Mouse (Mus musculus): ENCODE data around the gene Elf2. TPM values are rescaled to one million over a fixed set of nuclear protein-coding genes. Genes with fewer than 3 reads are reported as not detected.
A peak's percentile ranks its signal among the peaks of the same experiment; 100 is the strongest.
"Not testable (repeated sequence)": the region's sequence is repeated elsewhere in the genome, so short reads cannot be mapped to it uniquely, and the experiment has no call there.

Elf2 gene
- total and polyA plus RNA-seq, 3 experiments: 52.6 to 111 (median 67.8) TPM

DNA sequence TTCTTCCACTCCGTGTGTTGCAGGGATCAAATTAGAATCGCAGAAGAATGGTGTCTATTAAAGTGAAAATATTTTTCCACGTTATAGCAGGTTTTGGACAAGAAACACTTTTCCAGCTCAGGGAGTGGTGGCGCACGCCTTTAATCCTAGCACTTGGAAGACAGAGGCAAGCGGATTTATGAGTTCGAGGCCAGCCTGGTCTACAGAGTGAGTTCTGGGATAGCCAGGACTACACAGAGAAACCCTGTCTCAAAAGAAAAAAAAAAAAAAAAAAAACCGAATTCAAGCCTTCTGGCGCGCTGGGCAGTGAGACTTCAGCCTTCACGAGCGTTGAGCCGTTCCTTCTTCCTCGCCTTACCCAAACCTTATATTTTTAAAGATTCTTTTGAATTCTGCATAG, 17.2 kb upstream of the Elf2 start:
- no peak for ATAC-seq (ENCODE audit: extremely low read depth, insufficient number of reproducible peaks, low FRiP score, poor library complexity, severe bottlenecking)
- no peak overlapping the region for H3K4me3 ChIP-seq (ENCODE audit: low read depth, low read length)
- TF ChIP-seq POLR2AphosphoS5 (IDR thresholded peaks at IDR 0.05; ENCODE audit: insufficient replicate concordance, low read depth, low read length) (no peak), TAL1 (conservative IDR thresholded peaks at IDR 0.05; ENCODE audit: low read depth, low read length) (no peak), CTCF (IDR thresholded peaks at IDR 0.05; ENCODE audit: low read depth, low read length) (no peak), GATA2 (IDR thresholded peaks at IDR 0.05; ENCODE audit: borderline replicate concordance, low read depth, low read length) (no peak)
- peaks cover 47% of the 10 kb centered on the region for H3K4me1 ChIP-seq (ENCODE audit: insufficient read depth, low read depth, low read length)
- DNase-seq (ENCODE audit: low spot score): no peak
- no peaks in the 10 kb centered on the region for H3K36me3 ChIP-seq (replicated peaks)
- peaks cover 12% of the 10 kb centered on the region for H3K27me3 ChIP-seq (ENCODE audit: insufficient read depth, low read length)
- peaks cover 5% of the 10 kb centered on the region; the same call in 1 of the 2 replicates for H3K9me3 ChIP-seq (replicated peaks)

GRCm38 (mm10) chr3:51357078-51357477, 16.6 kb upstream of the Elf2 start:
- H3K4me1 ChIP-seq (ENCODE audit: insufficient read depth, low read depth, low read length): peaks cover 45% of the 10 kb centered on the region
- H3K9me3 ChIP-seq (replicated peaks): peaks cover 5% of the 10 kb centered on the region; the same call in 1 of the 2 replicates
- ATAC-seq (ENCODE audit: extremely low read depth, insufficient number of reproducible peaks, low FRiP score, poor library complexity, severe bottlenecking): no peak
- H3K4me3 ChIP-seq (ENCODE audit: low read depth, low read length): no peak overlapping the region
- no peaks in the 10 kb centered on the region for H3K36me3 ChIP-seq (replicated peaks)
- peaks cover 12% of the 10 kb centered on the region for H3K27me3 ChIP-seq (ENCODE audit: insufficient read depth, low read length)
- no peak for TF ChIP-seq CTCF (IDR thresholded peaks at IDR 0.05; ENCODE audit: low read depth, low read length)
- no peak for TF ChIP-seq GATA2 (IDR thresholded peaks at IDR 0.05; ENCODE audit: borderline replicate concordance, low read depth, low read length)
- no peak for TF ChIP-seq POLR2AphosphoS5 (IDR thresholded peaks at IDR 0.05; ENCODE audit: insufficient replicate concordance, low read depth, low read length)
- no peak for TF ChIP-seq TAL1 (conservative IDR thresholded peaks at IDR 0.05; ENCODE audit: low read depth, low read length)
- no peak for DNase-seq (ENCODE audit: low spot score)

- DNase-seq (ENCODE audit: low spot score): not testable (repeated sequence)
Observed at GRCm38 (mm10) chr3:51354956-51355355, 14.5 kb upstream of the Elf2 start.

GRCm38 (mm10) chr3:51354034-51354427, 13.6 kb upstream of the Elf2 start:
- DNase-seq (ENCODE audit: low spot score): no peak
- H3K9me3 ChIP-seq (replicated peaks): peaks cover 5% of the 10 kb centered on the region; the same call in 1 of the 2 replicates
- no peak for TF ChIP-seq GATA2 (IDR thresholded peaks at IDR 0.05; ENCODE audit: borderline replicate concordance, low read depth, low read length)
- TF ChIP-seq CTCF (IDR thresholded peaks at IDR 0.05; ENCODE audit: low read depth, low read length): no peak
- no peak for TF ChIP-seq TAL1 (conservative IDR thresholded peaks at IDR 0.05; ENCODE audit: low read depth, low read length)
- no peak for TF ChIP-seq GATA1 (IDR thresholded peaks at IDR 0.05; ENCODE audit: borderline replicate concordance, low read length)
- no peak for TF ChIP-seq POLR2AphosphoS5 (IDR thresholded peaks at IDR 0.05; ENCODE audit: insufficient replicate concordance, low read depth, low read length)
- H3K27me3 ChIP-seq (ENCODE audit: insufficient read depth, low read length): peaks cover 12% of the 10 kb centered on the region
- H3K4me3 ChIP-seq (ENCODE audit: low read depth, low read length): no peak overlapping the region
- no peaks in the 10 kb centered on the region for H3K36me3 ChIP-seq (replicated peaks)
- ATAC-seq (ENCODE audit: extremely low read depth, insufficient number of reproducible peaks, low FRiP score, poor library complexity, severe bottlenecking): no peak
- peaks cover 34% of the 10 kb centered on the region for H3K4me1 ChIP-seq (ENCODE audit: insufficient read depth, low read depth, low read length)

More at GRCm38 (mm10) chr3:51354956-51355355, 14.5 kb upstream of the Elf2 start:
- not testable (repeated sequence) for H3K4me3 ChIP-seq (ENCODE audit: low read depth, low read length); H3K9me3 ChIP-seq (replicated peaks); H3K36me3 ChIP-seq (replicated peaks); ATAC-seq (ENCODE audit: extremely low read depth, insufficient number of reproducible peaks, low FRiP score, poor library complexity, severe bottlenecking)
- Histone ChIP-seq H3K27me3 (ENCODE audit: insufficient read depth, low read length) (peaks cover 12% of the 10 kb centered on the region), H3K4me1 (ENCODE audit: insufficient read depth, low read depth, low read length) (peaks cover 36% of the 10 kb centered on the region)

GRCm38 (mm10) chr3:51353325-51354033, 13.0 kb upstream of the Elf2 start:
- Histone ChIP-seq H3K9me3 (replicated peaks) (no peaks in the 10 kb centered on the region), H3K27me3 (ENCODE audit: insufficient read depth, low read length) (peaks cover 6% of the 10 kb centered on the region), H3K4me1 (ENCODE audit: insufficient read depth, low read depth, low read length) (peaks cover 34% of the 10 kb centered on the region), H3K36me3 (replicated peaks) (no peaks in the 10 kb centered on the region), H3K4me3 (ENCODE audit: low read depth, low read length) (no peak overlapping the region; the same call in 1 of the 2 replicates)
- TF ChIP-seq POLR2AphosphoS5 (IDR thresholded peaks at IDR 0.05; ENCODE audit: insufficient replicate concordance, low read depth, low read length) (no peak), TAL1 (conservative IDR thresholded peaks at IDR 0.05; ENCODE audit: low read depth, low read length) (no peak), CTCF (IDR thresholded peaks at IDR 0.05; ENCODE audit: low read depth, low read length) (peak; percentile 41), GATA1 (IDR thresholded peaks at IDR 0.05; ENCODE audit: borderline replicate concordance, low read length) (no peak), GATA2 (IDR thresholded peaks at IDR 0.05; ENCODE audit: borderline replicate concordance, low read depth, low read length) (no peak)
- DNase-seq (ENCODE audit: low spot score) (no peak), ATAC-seq (ENCODE audit: extremely low read depth, insufficient number of reproducible peaks, low FRiP score, poor library complexity, severe bottlenecking) (peak; percentile 42; the same call in 1 of the 2 replicates)

GRCm38 (mm10) chr3:51350806-51351205, 10.3 kb upstream of the Elf2 start:
- ATAC-seq (ENCODE audit: extremely low read depth, insufficient number of reproducible peaks, low FRiP score, poor library complexity, severe bottlenecking) (no peak), DNase-seq (ENCODE audit: low spot score) (no peak)
- no peaks in the 10 kb centered on the region for H3K9me3 ChIP-seq (replicated peaks)
- H3K36me3 ChIP-seq (replicated peaks): no peaks in the 10 kb centered on the region
- no peak overlapping the region for H3K4me3 ChIP-seq (ENCODE audit: low read depth, low read length)
- peaks cover 31% of the 10 kb centered on the region for H3K4me1 ChIP-seq (ENCODE audit: insufficient read depth, low read depth, low read length)
- H3K27me3 ChIP-seq (ENCODE audit: insufficient read depth, low read length): no peaks in the 10 kb centered on the region
- no peak for TF ChIP-seq GATA2 (IDR thresholded peaks at IDR 0.05; ENCODE audit: borderline replicate concordance, low read depth, low read length)
- TF ChIP-seq POLR2AphosphoS5 (IDR thresholded peaks at IDR 0.05; ENCODE audit: insufficient replicate concordance, low read depth, low read length): no peak
- no peak for TF ChIP-seq GATA1 (IDR thresholded peaks at IDR 0.05; ENCODE audit: borderline replicate concordance, low read length)
- no peak for TF ChIP-seq TAL1 (conservative IDR thresholded peaks at IDR 0.05; ENCODE audit: low read depth, low read length)
- no peak for TF ChIP-seq CTCF (IDR thresholded peaks at IDR 0.05; ENCODE audit: low read depth, low read length)

Measured in G1E (cell line).